Mouse (Mus musculus): Measurements from ENCODE around the gene Plcd3.

Plcd3 gene

GRCm38 (mm10) chr11:103096979-103097894 lies 4.2 kb downstream of the Plcd3 start:
- DNase-seq, result no peak

- DNase-seq, result no peak
Measured at GRCm38 (mm10) chr11:103095801-103096200, 5.7 kb downstream of the Plcd3 start.

- no peak for DNase-seq
Measured at GRCm38 (mm10) chr11:103095107-103095670, 6.3 kb downstream of the Plcd3 start.

- no peak for DNase-seq
Measured at GRCm38 (mm10) chr11:103093862-103094833, 7.3 kb downstream of the Plcd3 start.

GRCm38 (mm10) chr11:103093306-103093705 lies 8.2 kb downstream of the Plcd3 start:
- DNase-seq, result no peak

GRCm38 (mm10) chr11:103081631-103082030 lies 19.8 kb downstream of the Plcd3 start:
- DNase-seq, result no peak

GRCm38 (mm10) chr11:103080323-103081091 lies 21.0 kb downstream of the Plcd3 start:
- DNase-seq, result no peak

- no peak for DNase-seq
Measured at GRCm38 (mm10) chr11:103078131-103078530, 23.3 kb downstream of the Plcd3 start.

GRCm38 (mm10) chr11:103076581-103076980 lies 24.9 kb downstream of the Plcd3 start:
- DNase-seq, result no peak

- DNase-seq, result peak; percentile 60
Measured at GRCm38 (mm10) chr11:103076010-103076409, 25.4 kb downstream of the Plcd3 start.

- DNase-seq, result no peak
Measured at GRCm38 (mm10) chr11:103074796-103075323, 26.6 kb downstream of the Plcd3 start.

GRCm38 (mm10) chr11:103074121-103074650 lies 27.3 kb downstream of the Plcd3 start:
- DNase-seq, result no peak

- no peak for DNase-seq
Measured at GRCm38 (mm10) chr11:103073671-103074070, 27.8 kb downstream of the Plcd3 start.

GRCm38 (mm10) chr11:103070322-103070880 lies 31.1 kb downstream of the Plcd3 start:
- DNase-seq, result no peak

- no peak for DNase-seq
Measured at GRCm38 (mm10) chr11:103069731-103070130, 31.7 kb downstream of the Plcd3 start.

GRCm38 (mm10) chr11:103068884-103069283 lies 32.6 kb downstream of the Plcd3 start:
- no peak for DNase-seq

- no peak for DNase-seq
Measured at GRCm38 (mm10) chr11:103068272-103068671, 33.2 kb downstream of the Plcd3 start.

- no peak for DNase-seq
Measured at GRCm38 (mm10) chr11:103067457-103068001, 33.9 kb downstream of the Plcd3 start.

GRCm38 (mm10) chr11:103067051-103067361 lies 34.5 kb downstream of the Plcd3 start:
- no peak for DNase-seq

- no peak for DNase-seq
Measured at GRCm38 (mm10) chr11:103066191-103067050, 35.0 kb downstream of the Plcd3 start.
